In the genomic region with DNA sequence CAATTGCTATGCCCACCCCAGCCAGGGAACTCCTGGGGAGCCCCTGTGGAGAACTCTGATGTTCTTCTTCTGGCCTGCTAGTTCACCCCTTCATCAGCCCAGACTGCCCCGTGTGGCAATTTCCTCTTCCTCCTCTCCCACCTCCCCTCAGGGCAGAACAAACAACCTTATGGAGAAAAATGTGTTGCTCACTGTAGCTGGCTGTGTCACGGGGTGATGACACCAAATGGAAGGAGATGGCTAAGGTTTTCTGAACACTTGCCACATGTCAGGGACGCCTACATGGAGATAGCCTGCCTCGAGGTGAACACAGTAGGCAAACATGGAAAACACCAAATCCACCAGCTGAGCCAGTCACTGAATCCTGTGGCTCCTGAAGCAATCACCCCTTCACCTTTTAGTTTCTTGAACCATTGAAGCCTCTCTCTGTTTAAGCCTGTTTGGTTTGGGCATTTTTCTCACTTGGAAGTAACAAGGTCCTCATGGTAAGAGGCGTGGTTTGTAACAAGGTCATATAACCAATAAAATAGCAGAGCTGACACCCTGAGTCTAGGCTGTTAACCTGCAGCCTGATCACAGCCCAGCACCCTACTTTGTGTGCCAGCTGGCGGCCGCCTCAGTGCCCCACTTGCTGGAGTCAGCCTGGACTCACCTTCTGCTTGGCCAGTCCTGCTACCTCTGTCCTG, we compare ENCODE assay signal across 16 mouse cellular contexts.
DNase-seq lines count a peak whose midpoint lies in the region; ATAC-seq and TF ChIP-seq lines count a peak whose summit lies in the region.
"Had no signal": no experiment of that assay in that cellular context is flagged by ENCODE, and none has a peak within 500 bp of the region (broad histone marks: within the 10 kb centered on the region; RNA-seq: fewer than 3 reads in every experiment).

No protein-coding gene starts in this region.

- no peak for TF ChIP-seq EP300 in lung, postnatal 0 days (IDR thresholded peaks at IDR 0.05)

- peaks cover 9% of the 10 kb centered on the region; the same call in 1 of the 2 replicates for H3K4me1 ChIP-seq in lung, postnatal 0 days (ENCODE audit: insufficient read depth, low read depth, low read length)
- H3K4me1 ChIP-seq in lung, adult 2 months (ENCODE audit: control insufficient read depth, insufficient read depth, low read length), result peaks cover 6% of the 10 kb centered on the region
- peaks cover 16% of the 10 kb centered on the region for H3K4me1 ChIP-seq in hindbrain, embryonic 12.5 days

- WGBS in lung, postnatal 0 days, result 51% methylated on average over 7 of the region's 7 CpGs
- WGBS in lung, adult 2 months, result 53% methylated on average over 7 of the region's 7 CpGs
- 72% methylated on average over 7 of the region's 7 CpGs for WGBS in hindbrain, embryonic 12.5 days

- no peaks in the 10 kb centered on the region for H3K9me3 ChIP-seq in lung, postnatal 0 days (ENCODE audit: low read length)
- no peaks in the 10 kb centered on the region for H3K9me3 ChIP-seq in hindbrain, embryonic 12.5 days (replicated peaks)
- H3K9me3 ChIP-seq: embryonic facial prominence, embryonic 15.5 days; heart, embryonic 13.5 days; hindbrain, embryonic 10.5 days had no signal

- H3K9ac ChIP-seq in lung, postnatal 0 days (replicated peaks; ENCODE audit: low read depth), result no peak overlapping the region
- H3K9ac ChIP-seq in hindbrain, embryonic 12.5 days, result no peak overlapping the region
- H3K9ac ChIP-seq: embryonic facial prominence, embryonic 15.5 days; forebrain, postnatal 0 days; heart, embryonic 13.5 days had no signal

- 0 out of 2 replicates have a peak overlapping the region, but pooled peaks have one; percentile 12 for H3K27ac ChIP-seq in lung, postnatal 0 days (ENCODE audit: low read length)
- H3K27ac ChIP-seq in hindbrain, embryonic 12.5 days, result no peak overlapping the region
- H3K27ac ChIP-seq: embryonic facial prominence, embryonic 15.5 days; hindbrain, embryonic 10.5 days; left cerebral cortex, adult 2 months had no signal

- no peaks in the 10 kb centered on the region for H3K27me3 ChIP-seq in lung, postnatal 0 days (replicated peaks; ENCODE audit: insufficient read depth, low read length)
- no peaks in the 10 kb centered on the region for H3K27me3 ChIP-seq in hindbrain, embryonic 12.5 days
- H3K27me3 ChIP-seq: embryonic facial prominence, embryonic 15.5 days; heart, embryonic 13.5 days had no signal

- H3K36me3 ChIP-seq in lung, postnatal 0 days (ENCODE audit: insufficient read depth, low read length), result no peaks in the 10 kb centered on the region
- H3K36me3 ChIP-seq in hindbrain, embryonic 12.5 days, result no peaks in the 10 kb centered on the region
- H3K36me3 ChIP-seq: embryonic facial prominence, embryonic 15.5 days; heart, embryonic 13.5 days had no signal

- no peak for TF ChIP-seq POLR2A in lung, adult 2 months (IDR thresholded peaks at IDR 0.05; ENCODE audit: borderline replicate concordance, extremely low read depth, low read depth, low read length)

- no peak for TF ChIP-seq CTCF in lung, postnatal 0 days (IDR thresholded peaks at IDR 0.05)
- no peak for TF ChIP-seq CTCF in lung, adult 2 months (IDR thresholded peaks at IDR 0.05; ENCODE audit: insufficient read depth, low read length)

- 0 out of 2 replicates have a peak, but pooled peaks have one; percentile 10 for ATAC-seq in lung, postnatal 0 days
- no peak for ATAC-seq in hindbrain, embryonic 12.5 days (ENCODE audit: low FRiP score)
- ATAC-seq: forebrain, postnatal 0 days had no signal

- H3K4me3 ChIP-seq in lung, postnatal 0 days (ENCODE audit: low read depth, low read length), result no peak overlapping the region
- no peak overlapping the region for H3K4me3 ChIP-seq in lung, adult 2 months (replicated peaks; ENCODE audit: extremely low read depth, low read depth, low read length)
- no peak overlapping the region for H3K4me3 ChIP-seq in hindbrain, embryonic 12.5 days
- H3K4me3 ChIP-seq: embryonic facial prominence, embryonic 15.5 days; heart, embryonic 13.5 days; hindbrain, embryonic 10.5 days; left cerebral cortex, adult 2 months; myocyte had no signal

- no peak overlapping the region for H3K4me2 ChIP-seq in lung, postnatal 0 days (replicated peaks; ENCODE audit: low read depth, low read length)
- no peak overlapping the region for H3K4me2 ChIP-seq in hindbrain, embryonic 12.5 days (replicated peaks)
- H3K4me2 ChIP-seq: embryonic facial prominence, embryonic 15.5 days; heart, embryonic 13.5 days; midbrain, embryonic 11.5 days had no signal

- peak; percentile 56 for DNase-seq in kidney, adult 11 months
- DNase-seq in kidney, adult 18-20 months, result no peak
- peak; percentile 37 for DNase-seq in lung, postnatal 0 days (ENCODE audit: low spot score)
- no peak for DNase-seq in lung, adult 2 months
- peak; percentile 22 to 51 for DNase-seq in kidney, postnatal 36 days
- DNase-seq in thymus, postnatal 36 days, result no peak
- DNase-seq: forebrain, postnatal 0 days; gastrocnemius, postnatal 25 days; thymus, postnatal 25 days had no signal

Comparison
In these comparisons a context has a peak if more than half of its experiments do, and no peak if none do; other contexts are left out.
1. DNase-seq: peak in kidney, adult 11 months (single experiment), lung, postnatal 0 days (single experiment) and kidney, postnatal 36 days (2 of 2); none in kidney, adult 18-20 months (single experiment), lung, adult 2 months (single experiment) and thymus, postnatal 36 days (0 of 2).